Mouse (Mus musculus): ENCODE data around the gene 4921504E06Rik. TPM values are rescaled to one million over a fixed set of nuclear protein-coding genes. Genes with fewer than 3 reads are reported as not detected.
A peak's percentile ranks its signal among the peaks of the same experiment; 100 is the strongest.

Gene 4921504E06Rik
- total and polyA plus RNA-seq, 2 experiments from 2014 or later, result not detected

GRCm38 (mm10) chr2:19452531-19453055, 101.1 kb downstream of the 4921504E06Rik start:
- H3K9ac ChIP-seq (replicated peaks; ENCODE audit: low read depth, low read length), result no peak overlapping the region
- DNase-seq (ENCODE audit: low spot score), result no peak
- H3K27ac ChIP-seq (ENCODE audit: low read depth), result no peak overlapping the region
- ATAC-seq (ENCODE audit: insufficient read depth, low read depth), result no peak
- no peaks in the 10 kb centered on the region for H3K36me3 ChIP-seq (replicated peaks; ENCODE audit: control insufficient read depth, insufficient read depth, low read length)
- under 1% methylated on average over 19 of the region's 19 CpGs for WGBS
- peaks cover 96% of the 10 kb centered on the region for H3K27me3 ChIP-seq (ENCODE audit: control insufficient read depth, insufficient read depth, low read length)
- TF ChIP-seq CTCF (IDR thresholded peaks at IDR 0.05; ENCODE audit: low read depth) (no peak), EP300 (IDR thresholded peaks at IDR 0.05; ENCODE audit: low read depth) (no peak)
- H3K4me1 ChIP-seq (ENCODE audit: control insufficient read depth, insufficient read depth), result no peaks in the 10 kb centered on the region
- H3K4me3 ChIP-seq (ENCODE audit: low read depth, low read length), result no peak overlapping the region
- no peaks in the 10 kb centered on the region for H3K9me3 ChIP-seq (replicated peaks; ENCODE audit: control insufficient read depth, low read length)
- no peak overlapping the region for H3K4me2 ChIP-seq (ENCODE audit: low read depth, low read length)

GRCm38 (mm10) chr2:19449308-19449707, 104.4 kb downstream of the 4921504E06Rik start:
- 59% methylated on average over 4 of the region's 4 CpGs for WGBS

GRCm38 (mm10) chr2:19448042-19448700, 105.5 kb downstream of the 4921504E06Rik start:
- Histone ChIP-seq H3K9ac (replicated peaks; ENCODE audit: low read depth, low read length) (no peak overlapping the region), H3K4me2 (ENCODE audit: low read depth, low read length) (peak overlapping the region; percentile 53), H3K9me3 (replicated peaks; ENCODE audit: control insufficient read depth, low read length) (no peaks in the 10 kb centered on the region), H3K4me1 (ENCODE audit: control insufficient read depth, insufficient read depth) (no peaks in the 10 kb centered on the region), H3K4me3 (ENCODE audit: low read depth, low read length) (peak overlapping the region; percentile 35), H3K27ac (ENCODE audit: low read depth) (no peak overlapping the region), H3K36me3 (replicated peaks; ENCODE audit: control insufficient read depth, insufficient read depth, low read length) (no peaks in the 10 kb centered on the region), H3K27me3 (ENCODE audit: control insufficient read depth, insufficient read depth, low read length) (peaks cover 95% of the 10 kb centered on the region)
- peak; percentile 26 for DNase-seq (ENCODE audit: low spot score)
- peak; percentile 60; the same call in 1 of the 2 replicates for ATAC-seq (ENCODE audit: insufficient read depth, low read depth)
- TF ChIP-seq CTCF (IDR thresholded peaks at IDR 0.05; ENCODE audit: low read depth), result peak; percentile 37
- no peak for TF ChIP-seq EP300 (IDR thresholded peaks at IDR 0.05; ENCODE audit: low read depth)
- 4% methylated on average over 31 of the region's 31 CpGs for WGBS

More at GRCm38 (mm10) chr2:19449308-19449707, 104.4 kb downstream of the 4921504E06Rik start:
- H3K27ac ChIP-seq (ENCODE audit: low read depth), result no peak overlapping the region
- no peak overlapping the region for H3K4me2 ChIP-seq (ENCODE audit: low read depth, low read length)
- H3K9me3 ChIP-seq (replicated peaks; ENCODE audit: control insufficient read depth, low read length), result no peaks in the 10 kb centered on the region
- peaks cover 95% of the 10 kb centered on the region for H3K27me3 ChIP-seq (ENCODE audit: control insufficient read depth, insufficient read depth, low read length)
- no peak overlapping the region for H3K9ac ChIP-seq (replicated peaks; ENCODE audit: low read depth, low read length)
- no peaks in the 10 kb centered on the region for H3K36me3 ChIP-seq (replicated peaks; ENCODE audit: control insufficient read depth, insufficient read depth, low read length)
- no peak for ATAC-seq (ENCODE audit: insufficient read depth, low read depth)
- no peaks in the 10 kb centered on the region for H3K4me1 ChIP-seq (ENCODE audit: control insufficient read depth, insufficient read depth)
- no peak overlapping the region for H3K4me3 ChIP-seq (ENCODE audit: low read depth, low read length)
- TF ChIP-seq CTCF (IDR thresholded peaks at IDR 0.05; ENCODE audit: low read depth) (no peak), EP300 (IDR thresholded peaks at IDR 0.05; ENCODE audit: low read depth) (no peak)
- DNase-seq (ENCODE audit: low spot score), result no peak

GRCm38 (mm10) chr2:19446746-19447145, 107.0 kb downstream of the 4921504E06Rik start:
- Histone ChIP-seq H3K9ac (replicated peaks; ENCODE audit: low read depth, low read length) (no peak overlapping the region), H3K27ac (ENCODE audit: low read depth) (no peak overlapping the region), H3K9me3 (replicated peaks; ENCODE audit: control insufficient read depth, low read length) (no peaks in the 10 kb centered on the region), H3K4me1 (ENCODE audit: control insufficient read depth, insufficient read depth) (no peaks in the 10 kb centered on the region), H3K27me3 (ENCODE audit: control insufficient read depth, insufficient read depth, low read length) (peaks cover 94% of the 10 kb centered on the region), H3K4me3 (ENCODE audit: low read depth, low read length) (no peak overlapping the region), H3K4me2 (ENCODE audit: low read depth, low read length) (no peak overlapping the region), H3K36me3 (replicated peaks; ENCODE audit: control insufficient read depth, insufficient read depth, low read length) (no peaks in the 10 kb centered on the region)
- 8% methylated on average over 7 of the region's 7 CpGs for WGBS
- ATAC-seq (ENCODE audit: insufficient read depth, low read depth), result no peak
- no peak for TF ChIP-seq CTCF (IDR thresholded peaks at IDR 0.05; ENCODE audit: low read depth)
- TF ChIP-seq EP300 (IDR thresholded peaks at IDR 0.05; ENCODE audit: low read depth), result no peak
- DNase-seq (ENCODE audit: low spot score), result no peak

- Histone ChIP-seq H3K4me3 (ENCODE audit: low read depth, low read length) (peak overlapping the region; percentile 28), H3K4me2 (ENCODE audit: low read depth, low read length) (peak overlapping the region; percentile 32), H3K27me3 (ENCODE audit: control insufficient read depth, insufficient read depth, low read length) (peaks cover 94% of the 10 kb centered on the region), H3K4me1 (ENCODE audit: control insufficient read depth, insufficient read depth) (no peaks in the 10 kb centered on the region), H3K36me3 (replicated peaks; ENCODE audit: control insufficient read depth, insufficient read depth, low read length) (no peaks in the 10 kb centered on the region), H3K27ac (ENCODE audit: low read depth) (no peak overlapping the region), H3K9ac (replicated peaks; ENCODE audit: low read depth, low read length) (no peak overlapping the region), H3K9me3 (replicated peaks; ENCODE audit: control insufficient read depth, low read length) (no peaks in the 10 kb centered on the region)
- TF ChIP-seq CTCF (IDR thresholded peaks at IDR 0.05; ENCODE audit: low read depth) (no peak), EP300 (IDR thresholded peaks at IDR 0.05; ENCODE audit: low read depth) (no peak)
- DNase-seq (ENCODE audit: low spot score) (no peak), ATAC-seq (ENCODE audit: insufficient read depth, low read depth) (no peak)
- under 1% methylated on average over 65 of the region's 67 CpGs for WGBS
Measured at GRCm38 (mm10) chr2:19445871-19446501, 107.7 kb downstream of the 4921504E06Rik start.

All from heart, postnatal 0 days (tissue).